Mouse (Mus musculus) activated CD4-positive, CD25-positive, alpha-beta regulatory T cell, adult 4 months (primary cell): ENCODE data around the gene Arhgef12. TPM values are rescaled to one million over a fixed set of nuclear protein-coding genes. Genes with fewer than 3 reads are reported as not detected.
"Not testable (repeated sequence)": the region's sequence is repeated elsewhere in the genome, so short reads cannot be mapped to it uniquely, and the experiment has no call there.

ENCODE experiments used
- ATAC-seq: one replicate; pipeline ENCODE4 v1.8.0; 2017
- polyA plus RNA-seq, 2 experiments: library from polyadenylated mRNA; unstranded; fragments of 100-300 nt; shearing (Covaris generic); gene quantifications; one replicate each; pipeline ENCODE4 v1.2.1; 2017

Gene Arhgef12
- polyA plus RNA-seq, 2 experiments from 2014 or later, result 11.3 to 11.4 TPM

DNA sequence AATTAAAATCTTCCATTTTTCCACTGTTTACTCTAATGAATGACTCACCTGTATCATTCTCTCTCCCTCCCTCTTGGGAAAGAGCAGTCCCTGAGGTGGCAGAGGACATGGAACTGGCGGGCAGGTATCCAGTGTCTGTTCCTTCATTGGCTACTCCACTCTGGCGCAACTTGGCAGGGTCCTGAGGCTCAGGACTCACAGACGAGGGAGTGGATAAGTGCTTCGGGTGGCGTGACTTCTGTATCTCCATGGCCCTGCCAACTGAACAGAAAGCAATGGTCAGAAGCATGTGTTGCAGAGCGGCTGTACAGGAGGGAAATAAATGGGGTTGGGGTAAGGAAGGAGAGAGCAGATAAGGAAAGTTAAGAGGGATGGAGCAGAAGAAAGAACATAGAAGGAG is 109.5 kb downstream of the Arhgef12 start:
- no peak for ATAC-seq

- peak; percentile 66 for ATAC-seq
Measured at GRCm38 (mm10) chr9:42995298-42995697, 111.7 kb downstream of the Arhgef12 start.

DNA sequence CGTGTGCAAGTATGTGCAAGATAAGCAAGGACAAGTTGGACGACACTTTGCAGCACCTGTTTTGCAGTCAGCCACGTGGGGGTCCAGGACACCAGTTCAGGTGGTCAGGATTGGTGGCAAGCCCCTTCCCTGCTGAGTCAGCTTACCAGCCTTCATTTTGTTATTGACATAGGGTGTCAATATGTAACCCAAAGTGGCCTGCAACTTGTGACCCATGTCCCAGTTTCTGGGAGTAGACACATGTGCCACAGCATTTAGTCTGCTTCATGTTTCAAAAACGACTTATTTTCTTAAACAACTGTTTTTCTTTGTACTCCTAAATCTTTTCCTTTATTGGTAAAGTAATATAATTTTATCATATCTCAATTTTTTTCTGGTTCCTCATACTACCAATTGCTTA is 112.3 kb downstream of the Arhgef12 start:
- ATAC-seq, result no peak

GRCm38 (mm10) chr9:42993659-42994058 is 113.4 kb downstream of the Arhgef12 start:
- ATAC-seq, result no peak

- ATAC-seq, result no peak
Measured at GRCm38 (mm10) chr9:42987988-42988387, 119.1 kb downstream of the Arhgef12 start.

GRCm38 (mm10) chr9:42968894-42969521 is 138.0 kb downstream of the Arhgef12 start:
- no peak for ATAC-seq

DNA sequence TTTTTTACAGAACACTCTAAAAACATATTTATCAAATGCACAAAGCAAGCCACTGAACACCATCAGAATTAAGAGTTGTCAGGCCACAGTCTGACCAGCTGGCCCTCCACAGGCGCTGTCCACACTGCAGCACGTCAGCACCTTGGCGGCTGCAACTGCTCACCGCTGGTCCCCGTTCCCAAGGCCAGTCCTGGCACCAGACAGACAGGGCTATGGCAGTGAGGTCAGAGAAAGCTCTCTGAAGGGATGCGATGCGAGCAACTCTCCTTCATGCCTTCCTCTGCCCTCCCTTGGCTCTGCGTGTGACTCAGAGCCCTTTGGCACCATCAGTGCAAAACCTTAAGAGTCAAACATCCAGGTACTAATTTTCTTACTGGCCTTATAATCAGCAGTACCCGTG is 139.3 kb downstream of the Arhgef12 start:
- no peak for ATAC-seq

- ATAC-seq, result not testable (repeated sequence)
Measured at GRCm38 (mm10) chr9:42964809-42965208, 142.2 kb downstream of the Arhgef12 start.

DNA sequence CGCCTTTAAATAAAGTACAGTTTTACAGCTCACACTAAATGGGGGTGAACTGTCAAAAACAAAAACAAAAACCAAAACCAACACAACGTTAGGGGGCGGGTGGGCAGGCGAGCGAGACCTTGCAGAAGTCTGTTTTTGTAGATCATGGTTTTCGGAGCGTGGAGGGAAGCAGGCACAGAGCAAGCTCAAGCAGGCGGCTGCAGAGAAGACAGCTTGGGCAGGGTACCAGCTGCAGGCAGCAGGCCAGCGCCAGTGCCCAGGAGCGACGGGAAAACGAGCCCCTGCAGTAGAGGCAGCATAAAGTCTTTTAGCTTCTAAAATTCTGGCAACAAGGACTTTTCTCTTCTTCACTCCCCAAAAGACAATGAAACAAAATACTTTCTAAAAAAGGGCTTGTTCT is 142.7 kb downstream of the Arhgef12 start:
- ATAC-seq, result no peak

DNA sequence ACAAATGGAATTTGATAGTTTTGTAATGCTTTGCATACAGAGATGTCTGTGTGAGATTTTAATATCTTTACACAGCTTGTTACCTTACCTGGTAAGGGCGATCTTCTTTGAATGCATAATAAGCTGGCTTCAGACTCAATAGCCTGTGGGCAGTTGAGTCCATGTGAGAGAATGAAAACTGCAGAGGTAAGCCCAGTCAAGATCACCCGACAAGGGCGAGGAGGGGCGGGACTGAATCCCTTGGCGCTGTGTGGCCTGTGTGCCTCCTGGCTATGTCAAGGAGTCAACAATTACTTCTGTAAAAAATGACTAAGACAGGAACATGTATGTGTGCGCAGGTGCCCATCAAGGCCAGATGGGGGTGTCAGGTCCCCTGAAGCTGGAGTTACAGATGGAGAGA is 144.5 kb downstream of the Arhgef12 start:
- ATAC-seq, result no peak

GRCm38 (mm10) chr9:42958401-42958800 is 148.6 kb downstream of the Arhgef12 start:
- ATAC-seq, result no peak

- no peak for ATAC-seq
Measured at GRCm38 (mm10) chr9:42948381-42948780, 158.7 kb downstream of the Arhgef12 start.

DNA sequence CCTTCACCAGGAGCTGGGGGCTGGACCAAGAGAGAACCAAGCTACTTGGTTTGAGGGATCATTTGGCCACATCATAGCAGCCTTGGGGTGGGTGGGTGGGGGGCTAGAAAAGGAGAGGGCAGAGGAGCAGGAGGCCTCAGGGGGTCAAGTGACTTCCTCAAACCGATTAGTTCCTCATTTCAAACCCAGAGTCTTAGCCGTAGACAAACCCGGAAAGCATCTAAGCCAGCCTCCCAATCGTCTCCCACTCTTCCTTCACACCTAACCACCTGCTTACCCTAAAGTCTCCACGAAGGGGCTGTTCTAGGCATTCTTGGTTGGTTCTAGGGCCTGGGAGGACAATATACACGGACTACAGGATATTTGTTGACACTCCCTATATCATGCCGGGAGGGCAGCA is 161.9 kb downstream of the Arhgef12 start:
- ATAC-seq, result no peak

GRCm38 (mm10) chr9:42944536-42945006 is 162.5 kb downstream of the Arhgef12 start:
- peak; percentile 32 for ATAC-seq

DNA sequence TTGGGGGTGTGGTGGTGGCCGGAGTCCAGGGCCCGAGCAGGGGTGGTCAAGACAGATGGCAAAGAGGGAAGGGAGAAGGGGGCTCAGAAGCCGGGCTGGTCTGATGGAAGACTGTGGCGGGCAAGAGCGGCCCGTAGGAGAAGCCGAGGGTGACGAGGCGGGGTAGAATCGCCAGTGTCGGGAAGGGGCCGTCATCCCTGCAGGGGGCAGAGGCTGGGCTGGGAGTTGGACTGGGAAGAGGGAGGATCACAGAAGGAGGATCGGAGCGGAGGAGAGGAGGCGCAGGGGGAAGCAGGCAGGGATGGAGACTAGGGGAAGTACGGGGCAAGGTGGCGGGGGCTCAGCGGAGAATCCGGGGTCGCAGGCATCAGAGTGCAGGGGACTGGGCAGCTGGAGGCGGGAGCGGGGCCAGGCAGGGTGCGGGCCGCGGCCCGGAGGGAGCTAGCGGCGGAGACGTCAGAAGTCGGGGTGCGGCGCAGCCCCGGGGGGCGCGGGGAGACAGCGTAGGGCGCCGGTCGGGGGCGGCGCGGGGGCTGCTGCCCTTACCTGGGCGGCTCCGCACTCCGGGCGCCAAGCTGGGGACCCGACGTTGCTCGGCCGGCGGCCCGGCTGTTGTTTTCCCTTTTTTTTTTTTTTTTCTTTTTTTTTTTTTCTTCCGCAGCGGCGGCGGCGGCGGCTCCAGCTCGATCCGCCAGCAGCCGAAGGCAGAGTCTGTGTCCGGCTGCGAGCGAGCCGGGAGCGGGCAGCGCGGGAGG is 163.1 kb downstream of the Arhgef12 start, which contains the start of gene Grik4:
TSS of gene Grik4 (minus strand) at position 713 of the 755 bp plus-strand sequence.
- ATAC-seq, result no peak

GRCm38 (mm10) chr9:42943057-42943529 is 163.9 kb downstream of the Arhgef12 start:
- ATAC-seq, result no peak

DNA sequence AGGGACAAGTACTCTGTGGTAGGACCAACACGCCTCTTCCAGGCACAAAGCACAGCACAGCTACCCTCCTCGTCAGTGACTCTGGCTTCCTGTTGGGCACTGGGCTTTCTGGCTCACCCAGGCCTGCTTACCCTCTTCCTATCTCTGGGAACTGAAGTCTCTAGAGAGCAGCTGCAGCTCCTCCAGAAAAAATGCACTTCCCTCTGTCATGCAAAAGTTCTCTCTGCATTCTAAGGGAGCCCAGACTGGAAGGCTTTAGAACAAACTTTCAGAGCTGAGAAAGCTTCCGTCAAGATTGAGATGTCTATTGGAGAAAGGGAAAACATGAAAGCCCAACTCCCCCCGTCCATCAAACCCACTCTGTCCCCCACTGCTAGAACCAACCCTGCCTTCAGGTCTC is 164.9 kb downstream of the Arhgef12 start:
- no peak for ATAC-seq

- no peak for ATAC-seq
Measured at GRCm38 (mm10) chr9:42932146-42932545, 174.9 kb downstream of the Arhgef12 start.

- ATAC-seq, result no peak
Measured at GRCm38 (mm10) chr9:42927498-42927897, 179.5 kb downstream of the Arhgef12 start.

DNA sequence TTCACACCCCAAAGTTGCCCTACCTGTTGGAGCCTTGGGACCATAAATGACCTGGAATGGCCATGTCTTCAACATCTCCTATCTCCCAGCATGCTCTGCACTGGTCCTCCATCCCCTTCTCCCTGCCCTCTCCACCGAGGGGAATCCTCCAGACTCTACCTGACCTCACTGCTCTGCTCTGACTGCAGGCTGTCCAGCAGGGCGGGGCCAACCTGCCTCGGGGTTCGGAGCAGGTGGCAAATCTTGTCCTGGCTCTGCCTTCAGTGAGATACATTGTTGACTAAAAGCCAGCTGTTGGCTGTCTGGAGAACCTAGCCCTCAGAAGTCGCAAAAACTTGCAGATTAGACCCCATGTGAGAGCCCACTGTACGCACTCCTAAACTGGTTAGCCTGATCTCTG is 180.5 kb downstream of the Arhgef12 start:
- no peak for ATAC-seq

GRCm38 (mm10) chr9:42921830-42922229 is 185.2 kb downstream of the Arhgef12 start:
- no peak for ATAC-seq

DNA sequence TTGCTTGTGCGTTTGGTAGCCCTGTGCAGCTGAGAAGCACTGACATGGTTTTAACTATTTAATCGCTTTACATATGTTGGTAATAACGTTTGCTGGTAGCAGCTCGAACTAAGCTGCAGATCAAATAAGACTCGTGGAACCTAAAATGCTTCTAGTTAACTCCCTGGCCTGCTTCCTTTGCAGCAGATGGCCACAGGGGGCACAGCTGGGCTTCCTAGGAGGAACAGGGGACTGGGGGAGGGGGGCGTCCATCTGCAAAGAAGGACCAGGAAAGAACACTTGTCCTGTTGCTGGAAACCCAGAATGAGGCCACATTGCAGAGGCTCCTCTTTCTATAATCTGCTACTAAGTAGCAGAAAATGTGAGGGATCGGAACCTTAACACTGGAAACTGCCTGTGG is 186.8 kb downstream of the Arhgef12 start:
- ATAC-seq, result no peak

GRCm38 (mm10) chr9:42917911-42918310 is 189.1 kb downstream of the Arhgef12 start:
- no peak for ATAC-seq
